Mouse (Mus musculus) intestine, embryonic 16.5 days (tissue): ENCODE results near the gene Sesn3. TPM values are rescaled to one million over a fixed set of nuclear protein-coding genes. Genes with fewer than 3 reads are reported as not detected.
"Not testable (repeated sequence)": the region's sequence is repeated elsewhere in the genome, so short reads cannot be mapped to it uniquely, and the experiment has no call there.

Experiments
- ATAC-seq: fragments of 200-750 bp; cut with Nextera tagmentation; 2 replicates; pipeline ENCODE4 v1.8.0; 2017; ENCODE audit warnings: moderate TSS enrichment, moderate library complexity
- H3K27ac ChIP-seq: fragments of 300-500 bp; sonication (generic); 2 replicates; pipeline ENCODE4 v1.5.1; 2014; ENCODE audit warnings: mild to moderate bottlenecking, low read length
- H3K27me3 ChIP-seq: fragments of 300-500 bp; sonication (generic); replicated peaks from 2 replicates; pipeline ENCODE4 v1.6.1; 2014; ENCODE audit warnings: low read length, control low read depth, mixed read lengths; ENCODE audit not compliant: control insufficient read depth, insufficient read depth
- H3K36me3 ChIP-seq: fragments of 300-500 bp; sonication (generic); 2 replicates; pipeline ENCODE4 v1.6.1; 2014; ENCODE audit warnings: low read length, control low read depth; ENCODE audit not compliant: control insufficient read depth, insufficient read depth
- H3K4me1 ChIP-seq: fragments of 300-500 bp; sonication (generic); 2 replicates; pipeline ENCODE4 v1.6.1; 2014; ENCODE audit warnings: low read length, control low read depth, mixed read lengths; ENCODE audit not compliant: control insufficient read depth, insufficient read depth
- H3K4me2 ChIP-seq: fragments of 300-500 bp; sonication (generic); 2 replicates; pipeline ENCODE4 v1.6.1; 2014; ENCODE audit warnings: low read depth, low read length, control low read depth
- H3K4me3 ChIP-seq: fragments of 300-500 bp; sonication (generic); 2 replicates; pipeline ENCODE4 v1.5.1; 2014; ENCODE audit warnings: mild to moderate bottlenecking, low read length
- H3K9ac ChIP-seq: fragments of 300-500 bp; sonication (generic); 2 replicates; pipeline ENCODE4 v1.6.1; 2014; ENCODE audit warnings: low read depth, low read length
- H3K9me3 ChIP-seq: fragments of 300-500 bp; sonication (generic); 2 replicates; pipeline ENCODE4 v1.6.1; 2016; ENCODE audit warnings: low read length, control low read depth; ENCODE audit not compliant: control insufficient read depth
- WGBS: fragments of 180-500 bp; shearing (Covaris S2); extraction: QIAGEN DNeasy Blood & Tissue Kit; methylation state at CpG from one replicate; pipeline ENCODE4 v1.1.7; 2014; 5-methylcytosine and 5-hydroxymethylcytosine counted together
- polyA plus RNA-seq: library from polyadenylated mRNA; unstranded; fragments of >200 nt; fragmentation: Nextera tagmentation; extraction: Ambion mirVana; gene quantifications from 2 replicates; pipeline ENCODE4 v1.2.1, GENCODE M21; 2015

The Sesn3 gene
- 10.4 and 10.6 TPM in 2 replicates for polyA plus RNA-seq

DNA sequence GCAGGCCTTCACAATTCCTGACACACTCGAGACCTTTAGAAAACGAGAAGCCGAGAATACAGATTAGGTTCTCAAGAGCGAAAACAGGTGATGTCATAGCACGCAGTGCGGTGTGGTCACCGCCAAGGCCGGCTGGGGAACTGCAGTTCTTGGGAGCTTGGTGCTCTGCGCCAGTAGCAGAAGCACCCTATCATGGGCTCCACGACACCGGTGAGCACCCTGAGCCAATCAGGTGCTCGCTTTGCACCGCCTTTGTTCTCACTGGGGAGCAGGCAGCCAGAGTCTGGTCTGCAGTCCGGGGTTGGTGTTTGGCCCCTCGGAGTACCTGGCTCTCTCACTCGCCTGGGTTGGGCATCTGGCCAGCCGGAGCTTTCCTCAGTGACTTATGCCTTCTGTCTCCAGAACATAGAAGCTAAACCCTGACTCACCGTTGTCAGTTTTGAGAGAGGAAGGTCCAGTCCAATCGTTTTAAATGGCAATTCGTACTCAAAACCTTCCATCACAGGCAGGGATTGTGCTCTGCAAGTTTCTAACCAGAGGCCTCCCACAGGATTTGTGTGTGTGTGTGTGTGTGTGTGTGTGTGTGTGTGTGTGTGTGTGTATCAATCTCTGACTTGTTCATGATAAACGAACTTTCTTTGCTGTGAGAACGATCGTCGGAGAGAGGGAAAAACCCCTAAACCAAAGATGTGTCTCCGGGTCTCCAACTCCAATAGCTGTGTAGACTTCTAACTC, at the start of gene Sesn3:
TSS of gene Sesn3 (plus strand) at position 82 of the 735 bp plus-strand sequence.
- Histone ChIP-seq H3K9ac (peak within 1 kb of the TSS; percentile 66), H3K4me3 (peak within 1 kb of the TSS; percentile 41), H3K4me1 (peaks cover 11% of the 10 kb centered on the region), H3K36me3 (no peaks in the 10 kb centered on the region), H3K27ac (peak within 1 kb of the TSS; percentile 95), H3K4me2 (peak within 1 kb of the TSS; percentile 66), H3K9me3 (no peaks in the 10 kb centered on the region), H3K27me3 (no peaks in the 10 kb centered on the region)
- WGBS = 5% methylated on average over 25 of the region's 25 CpGs
- peak; percentile 41 for ATAC-seq

DNA sequence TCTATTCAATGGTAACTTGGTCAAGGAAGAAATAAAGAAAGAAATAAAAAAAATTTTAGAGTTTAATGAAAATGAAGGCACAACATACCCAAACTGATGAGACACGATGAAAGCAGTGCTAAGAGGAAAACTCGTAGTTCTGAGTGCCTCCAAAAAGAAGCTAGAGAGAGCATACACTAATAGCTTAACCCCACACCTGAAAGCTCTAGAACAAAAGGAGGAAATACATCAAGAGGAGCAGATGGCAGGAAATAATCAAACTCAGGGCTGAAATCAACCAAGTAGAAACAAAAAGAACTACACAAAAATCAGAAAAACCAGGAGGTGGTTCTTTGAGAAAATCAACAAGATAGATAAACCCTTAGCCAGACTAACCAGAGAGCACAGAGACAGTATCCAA, 47.8 kb upstream of the Sesn3 start:
- H3K36me3 ChIP-seq, H3K9ac ChIP-seq, H3K4me2 ChIP-seq, H3K4me1 ChIP-seq, ATAC-seq, H3K27me3 ChIP-seq, H3K9me3 ChIP-seq, H3K27ac ChIP-seq, H3K4me3 ChIP-seq: not testable (repeated sequence)
- 89% methylated on average over 2 of the region's 2 CpGs for WGBS

DNA sequence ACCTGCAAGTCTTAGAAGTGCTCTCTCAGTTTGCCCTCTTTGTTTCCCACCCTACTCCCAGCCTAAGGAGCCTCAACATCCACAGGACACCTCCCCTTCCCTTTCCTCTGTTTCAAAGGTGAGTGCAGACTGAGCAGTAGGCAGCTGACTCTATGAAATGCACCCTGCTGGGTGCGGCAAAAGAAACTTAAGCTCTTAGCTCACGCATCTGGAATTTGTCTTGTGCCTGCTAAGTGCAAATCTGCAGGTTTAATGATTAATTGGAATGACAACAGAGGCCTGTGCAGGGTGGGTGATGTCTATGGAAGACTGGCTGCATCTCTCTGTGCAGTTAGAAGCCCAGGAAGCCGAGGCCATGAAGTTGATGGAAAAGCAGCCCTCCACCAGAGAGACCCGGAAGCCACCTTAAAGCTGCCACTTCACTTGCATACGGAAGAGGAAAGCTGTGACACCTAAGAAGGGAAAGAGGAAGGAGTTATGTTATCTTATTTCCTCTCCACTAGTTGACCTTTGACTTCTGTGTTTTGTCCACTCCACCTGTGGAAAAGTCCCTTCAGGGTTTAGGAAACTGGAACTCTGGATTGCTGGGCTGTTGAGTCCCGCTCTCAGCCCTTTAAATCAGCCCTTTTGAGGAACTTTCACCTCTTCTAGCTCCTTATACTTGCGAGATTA, 41.0 kb upstream of the Sesn3 start:
- no peaks in the 10 kb centered on the region for H3K27me3 ChIP-seq
- 32% methylated on average over 7 of the region's 7 CpGs for WGBS
- peak; percentile 96 for ATAC-seq
- H3K9me3 ChIP-seq = no peaks in the 10 kb centered on the region
- H3K4me1 ChIP-seq = peaks cover 11% of the 10 kb centered on the region
- H3K9ac ChIP-seq = peak overlapping the region; percentile 20; the same call in 1 of the 2 replicates
- H3K36me3 ChIP-seq = no peaks in the 10 kb centered on the region
- no peak overlapping the region for H3K4me2 ChIP-seq
- H3K4me3 ChIP-seq = no peak overlapping the region
- peak overlapping the region; percentile 82 for H3K27ac ChIP-seq

DNA sequence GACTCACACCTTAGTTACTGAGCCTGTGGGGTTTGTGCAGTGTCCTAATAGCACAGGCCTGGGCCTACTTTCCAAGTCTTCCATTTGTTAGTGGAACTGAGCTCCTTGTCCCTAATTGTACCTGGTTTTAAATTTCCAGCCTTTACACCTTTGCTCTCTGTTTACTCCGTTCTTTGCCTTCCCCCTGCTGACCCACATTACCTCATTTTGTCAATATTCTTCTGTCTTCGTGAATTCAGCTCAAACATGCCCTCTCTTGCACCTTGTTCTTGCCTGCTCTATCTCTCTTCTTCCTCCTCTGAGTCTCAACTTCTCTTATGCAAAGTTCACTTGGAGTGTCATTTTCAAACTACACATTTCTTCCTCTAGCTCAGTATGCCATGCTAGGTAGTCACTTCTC, 39.6 kb upstream of the Sesn3 start:
- no peak overlapping the region for H3K4me3 ChIP-seq
- H3K9me3 ChIP-seq = no peaks in the 10 kb centered on the region
- peaks cover 11% of the 10 kb centered on the region for H3K4me1 ChIP-seq
- 54% methylated on average over 2 of the region's 2 CpGs for WGBS
- no peak overlapping the region for H3K4me2 ChIP-seq
- no peaks in the 10 kb centered on the region for H3K36me3 ChIP-seq
- H3K9ac ChIP-seq = no peak overlapping the region
- ATAC-seq = no peak
- H3K27ac ChIP-seq = no peak overlapping the region
- H3K27me3 ChIP-seq = no peaks in the 10 kb centered on the region

DNA sequence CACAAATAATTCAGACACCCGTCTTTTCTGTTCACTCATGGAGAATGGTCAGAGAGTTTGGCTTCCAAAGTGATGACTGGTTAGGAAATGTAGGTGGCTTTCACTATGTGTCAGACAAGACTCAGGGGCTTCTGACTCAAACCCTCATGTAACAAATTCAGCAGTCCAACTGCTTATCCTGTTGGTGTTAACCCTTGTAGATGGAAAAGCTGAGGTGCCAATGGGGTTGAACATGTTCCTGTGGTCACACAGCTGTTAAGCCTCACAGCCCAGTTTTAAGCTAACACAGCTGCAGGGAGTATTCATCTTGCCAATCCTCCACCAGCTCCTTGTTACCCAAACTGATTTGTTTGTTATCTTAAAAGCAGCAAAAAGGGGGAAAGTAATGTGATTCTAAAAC, 33.9 kb upstream of the Sesn3 start:
- H3K27ac ChIP-seq, H3K36me3 ChIP-seq, H3K4me3 ChIP-seq, ATAC-seq, H3K9me3 ChIP-seq, H3K4me2 ChIP-seq, H3K9ac ChIP-seq, H3K4me1 ChIP-seq, H3K27me3 ChIP-seq: not testable (repeated sequence)
- WGBS = 71% methylated on average over 1 of the region's 1 CpGs

DNA sequence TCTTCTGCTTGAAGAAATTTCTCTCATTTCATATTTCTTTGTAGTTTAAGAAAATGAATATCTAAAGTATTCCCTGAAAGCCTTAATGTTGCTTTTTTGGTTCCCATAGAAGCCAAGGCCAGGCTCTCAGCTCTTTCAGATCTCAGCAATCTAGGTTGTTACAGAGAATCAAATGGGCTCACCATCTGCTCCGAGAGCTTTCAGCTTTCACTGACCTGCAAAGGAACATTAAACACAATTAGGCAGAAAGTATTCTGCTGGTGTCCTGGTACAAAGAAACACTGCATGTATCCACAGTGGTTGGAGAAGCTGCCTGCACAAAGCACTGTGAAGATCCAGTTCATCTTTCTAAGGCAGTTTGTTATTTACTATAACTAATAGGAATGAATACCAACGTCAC, 32.6 kb upstream of the Sesn3 start:
- ATAC-seq = no peak
- no peak overlapping the region for H3K27ac ChIP-seq
- WGBS = 55% methylated on average over 2 of the region's 2 CpGs
- H3K4me3 ChIP-seq = no peak overlapping the region
- H3K9ac ChIP-seq = no peak overlapping the region
- H3K27me3 ChIP-seq = no peaks in the 10 kb centered on the region
- H3K36me3 ChIP-seq = no peaks in the 10 kb centered on the region
- H3K4me1 ChIP-seq = peaks cover 3% of the 10 kb centered on the region; the same call in 1 of the 2 replicates
- no peak overlapping the region for H3K4me2 ChIP-seq
- no peaks in the 10 kb centered on the region for H3K9me3 ChIP-seq

DNA sequence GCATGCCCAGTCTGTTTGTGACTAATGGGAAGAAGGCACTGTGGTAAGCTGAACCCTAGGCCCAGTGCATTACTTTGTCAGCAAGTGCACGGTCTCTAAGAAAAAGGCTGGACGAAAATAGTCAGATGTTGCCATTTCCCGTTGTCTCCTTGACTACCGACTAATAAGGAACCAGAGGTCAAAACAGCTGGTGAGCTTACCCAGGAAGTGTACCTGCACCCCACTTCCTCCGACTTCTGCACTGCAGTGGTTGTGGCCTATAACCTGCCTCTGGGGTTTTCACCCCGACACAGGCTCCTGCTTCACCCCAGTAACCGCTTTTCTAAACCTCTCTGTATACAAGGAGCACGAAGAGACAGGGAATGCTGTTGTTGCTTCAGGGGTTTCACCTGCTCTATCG, 30.3 kb upstream of the Sesn3 start:
- Histone ChIP-seq H3K9ac (no peak overlapping the region), H3K36me3 (no peaks in the 10 kb centered on the region), H3K27me3 (no peaks in the 10 kb centered on the region), H3K4me2 (no peak overlapping the region), H3K9me3 (no peaks in the 10 kb centered on the region), H3K27ac (no peak overlapping the region), H3K4me3 (no peak overlapping the region), H3K4me1 (peaks cover 8% of the 10 kb centered on the region)
- 49% methylated on average over 9 of the region's 9 CpGs for WGBS
- no peak for ATAC-seq

DNA sequence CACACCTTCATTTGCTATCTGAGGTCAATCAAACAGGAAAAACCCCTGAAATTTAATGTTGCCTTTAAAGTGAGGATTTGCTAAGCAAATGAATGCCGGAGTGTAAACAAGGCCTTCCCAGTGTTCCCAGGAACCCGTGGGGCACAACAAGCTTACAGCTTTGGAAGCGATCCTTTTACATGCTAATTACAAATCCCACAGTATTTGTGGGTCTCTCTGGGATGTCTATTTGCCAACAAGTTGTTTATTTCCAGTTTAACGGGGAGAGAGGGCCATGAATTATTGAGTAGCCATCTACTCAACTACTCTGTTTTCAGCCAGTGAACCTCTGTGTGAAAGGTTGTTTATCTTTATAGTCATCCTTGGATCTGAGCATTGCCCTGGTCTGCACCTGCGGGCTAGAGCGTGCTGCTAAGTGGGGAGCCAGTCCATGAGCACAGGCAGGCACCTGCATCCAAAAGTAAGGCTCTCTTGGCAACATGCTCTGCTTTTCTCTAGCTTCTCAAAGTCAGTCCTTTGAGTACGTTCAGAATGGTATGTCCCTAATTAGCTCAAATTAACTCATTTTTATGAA, 29.8 kb upstream of the Sesn3 start:
- no peak for ATAC-seq
- H3K4me3 ChIP-seq = no peak overlapping the region
- peaks cover 8% of the 10 kb centered on the region for H3K4me1 ChIP-seq
- no peak overlapping the region for H3K9ac ChIP-seq
- no peaks in the 10 kb centered on the region for H3K27me3 ChIP-seq
- no peak overlapping the region for H3K27ac ChIP-seq
- no peaks in the 10 kb centered on the region for H3K36me3 ChIP-seq
- no peak overlapping the region for H3K4me2 ChIP-seq
- WGBS = 41% methylated on average over 7 of the region's 7 CpGs
- no peaks in the 10 kb centered on the region for H3K9me3 ChIP-seq

DNA sequence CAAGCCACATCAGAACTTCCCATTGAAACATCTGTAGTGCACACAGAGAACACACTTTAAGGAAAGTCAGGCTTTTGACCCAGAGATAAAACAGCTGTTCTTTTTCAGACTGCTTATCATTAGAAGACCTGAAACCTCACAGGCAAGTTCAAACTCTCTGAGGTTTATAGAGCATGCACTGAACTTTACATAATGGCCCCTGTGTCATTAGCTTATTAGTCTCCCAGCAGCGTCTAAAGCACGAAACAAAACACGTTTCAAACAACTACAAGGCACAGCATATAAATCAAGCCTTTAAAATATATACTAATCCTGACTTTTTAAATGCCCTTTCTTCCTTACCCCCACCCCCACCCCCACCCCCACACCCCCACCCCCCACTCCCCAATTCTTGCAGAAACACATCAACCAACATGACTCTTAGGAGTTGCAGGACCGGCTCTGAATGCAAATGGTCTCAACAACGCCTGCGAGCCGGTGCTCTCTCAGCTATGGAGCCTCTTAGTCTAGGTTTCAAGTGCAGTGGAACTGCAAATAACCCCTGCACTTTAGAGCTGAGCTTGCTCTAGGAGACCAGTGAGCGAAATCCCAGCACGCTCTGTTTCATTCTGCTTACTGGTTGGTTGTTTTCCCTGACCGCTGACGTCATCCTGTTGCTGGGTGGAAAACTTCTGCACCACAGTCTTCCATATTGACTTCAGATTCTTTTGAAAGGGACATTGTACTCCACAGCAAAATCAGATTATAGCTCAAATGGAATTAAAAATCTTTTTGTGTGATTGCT, 28.7 kb upstream of the Sesn3 start:
- Histone ChIP-seq H3K27ac (0 out of 2 replicates have a peak overlapping the region, but pooled peaks have one; percentile 15), H3K4me1 (peaks cover 8% of the 10 kb centered on the region), H3K4me2 (no peak overlapping the region), H3K4me3 (no peak overlapping the region), H3K9me3 (no peaks in the 10 kb centered on the region), H3K36me3 (no peaks in the 10 kb centered on the region), H3K27me3 (no peaks in the 10 kb centered on the region), H3K9ac (no peak overlapping the region)
- WGBS = 20% methylated on average over 11 of the region's 11 CpGs
- peak; percentile 84 for ATAC-seq
